Mouse (Mus musculus): ENCODE results near the gene Ddx47.

- TF ChIP-seq CTCF (IDR thresholded peaks at IDR 0.05; ENCODE audit: extremely low read depth, insufficient read length, insufficient replicate concordance, low read depth, low read length) (no peak), POLR2A (IDR thresholded peaks at IDR 0.05; ENCODE audit: low read depth, low read length) (no peak)
Measured at GRCm38 (mm10) chr6:134984748-134985147, 26.7 kb upstream of the Ddx47 start.

Data from small intestine, adult 2 months (tissue).